Mouse (Mus musculus) liver, adult 2 months (tissue): ENCODE data around the gene 1700020D05Rik. TPM values are rescaled to one million over a fixed set of nuclear protein-coding genes. Genes with fewer than 3 reads are reported as not detected.

Source experiments
- DNase-seq: peaks from one replicate; pipeline ENCODE4 v3.0.0-alpha.2; 2011; ENCODE audit warnings: low read depth, low spot score; ENCODE audit errors: extremely low read depth
- H3K27ac ChIP-seq: fragments of 200-500 bp; replicated peaks from 2 replicates; pipeline ENCODE4 v1.5.1; 2012; ENCODE audit warnings: low read depth, mild to moderate bottlenecking, control low read depth, inconsistent platforms, low read length; ENCODE audit not compliant: insufficient read depth
- H3K27me3 ChIP-seq: fragments of 200-500 bp; 2 replicates; pipeline ENCODE4 v1.6.1; 2012; ENCODE audit warnings: mild to moderate bottlenecking, moderate library complexity, low read length, inconsistent platforms; ENCODE audit not compliant: control insufficient read depth, insufficient read depth
- H3K36me3 ChIP-seq: fragments of 200-500 bp; 2 replicates; pipeline ENCODE4 v1.6.1; 2012; ENCODE audit warnings: low read length, inconsistent platforms; ENCODE audit not compliant: control insufficient read depth, insufficient read depth
- H3K4me1 ChIP-seq: fragments of 200-500 bp; 2 replicates; pipeline ENCODE4 v1.6.1; 2011; ENCODE audit warnings: low read length; ENCODE audit not compliant: control insufficient read depth, insufficient read depth
- H3K4me3 ChIP-seq: fragments of 200-500 bp; 2 replicates; pipeline ENCODE4 v1.5.1; 2011; ENCODE audit warnings: low read depth, mild to moderate bottlenecking, control low read depth, low read length, moderate library complexity; ENCODE audit not compliant: insufficient read depth
- H3K79me2 ChIP-seq: fragments of 200-500 bp; 2 replicates; pipeline ENCODE4 v1.6.1; 2012; ENCODE audit warnings: inconsistent platforms, mild to moderate bottlenecking, low read length, moderate library complexity; ENCODE audit not compliant: control insufficient read depth, insufficient read depth
- H3K9ac ChIP-seq: fragments of 200-500 bp; 2 replicates; pipeline ENCODE4 v1.6.1; 2012; ENCODE audit warnings: low read depth, mild to moderate bottlenecking, control low read depth, inconsistent platforms, low read length
- CTCF ChIP-seq: fragments of 200-500 bp; IDR thresholded peaks from 2 replicates; pipeline ENCODE4 v1.5.1; 2011; ENCODE audit warnings: low read depth, low read length, control low read depth
- POLR2A ChIP-seq: fragments of 200-500 bp; IDR thresholded peaks from 2 replicates; pipeline ENCODE4 v1.6.1; 2011; ENCODE audit warnings: low read length, control low read depth; ENCODE audit not compliant: insufficient read depth; ENCODE audit errors: extremely low read depth
- WGBS: fragments of 180-500 bp; shearing (Covaris S2); methylation state at CpG from one replicate; pipeline ENCODE4 v1.1.7; 2018; 5-methylcytosine and 5-hydroxymethylcytosine counted together
- polyA plus RNA-seq: library from polyadenylated mRNA; depleted of rRNA; stranded (reverse); fragments of >200 nt; gene quantifications from 2 replicates; pipeline ENCODE4 v1.2.3, GENCODE M21; 2012
- total RNA-seq: library from RNA; depleted of rRNA; stranded (reverse); fragments of >200 nt; gene quantifications from 2 replicates; pipeline ENCODE4 v1.2.3, GENCODE M21; 2014

Gene 1700020D05Rik
- total and polyA plus RNA-seq, 2 experiments, result 0.59 to 0.83 TPM

GRCm38 (mm10) chr19:5530138-5530524, 26.5 kb upstream of the 1700020D05Rik start:
- no peak overlapping the region for H3K4me3 ChIP-seq
- no peak overlapping the region for H3K9ac ChIP-seq
- H3K27me3 ChIP-seq, result no peaks in the 10 kb centered on the region
- peaks cover 3% of the 10 kb centered on the region; the same call in 1 of the 2 replicates for H3K4me1 ChIP-seq
- WGBS, result 46% methylated on average over 7 of the region's 7 CpGs
- no peak overlapping the region for H3K27ac ChIP-seq
- TF ChIP-seq POLR2A, result no peak
- TF ChIP-seq CTCF, result no peak
- H3K36me3 ChIP-seq, result no peaks in the 10 kb centered on the region
- no peak for DNase-seq
- 0 out of 2 replicates have a peak, but pooled peaks cover 3% of the 10 kb centered on the region for H3K79me2 ChIP-seq

GRCm38 (mm10) chr19:5529325-5530137, 25.9 kb upstream of the 1700020D05Rik start:
- no peak overlapping the region for H3K27ac ChIP-seq
- H3K27me3 ChIP-seq, result no peaks in the 10 kb centered on the region
- peak overlapping the region; percentile 24; the same call in 1 of the 2 replicates for H3K9ac ChIP-seq
- peak; percentile 99 for TF ChIP-seq CTCF
- no peak for TF ChIP-seq POLR2A
- peak overlapping the region; percentile 45; the same call in 1 of the 2 replicates for H3K4me3 ChIP-seq
- peaks cover 3% of the 10 kb centered on the region; the same call in 1 of the 2 replicates for H3K4me1 ChIP-seq
- no peaks in the 10 kb centered on the region for H3K36me3 ChIP-seq
- DNase-seq, result peak; percentile 80
- WGBS, result 9% methylated on average over 20 of the region's 20 CpGs
- 0 out of 2 replicates have a peak, but pooled peaks cover 3% of the 10 kb centered on the region for H3K79me2 ChIP-seq

GRCm38 (mm10) chr19:5525204-5525603, 21.6 kb upstream of the 1700020D05Rik start:
- no peak overlapping the region for H3K9ac ChIP-seq
- DNase-seq, result no peak
- no peak overlapping the region for H3K27ac ChIP-seq
- WGBS, result 83% methylated on average over 5 of the region's 5 CpGs
- no peaks in the 10 kb centered on the region for H3K36me3 ChIP-seq
- H3K4me1 ChIP-seq, result peaks cover 3% of the 10 kb centered on the region; the same call in 1 of the 2 replicates
- no peak for TF ChIP-seq POLR2A
- TF ChIP-seq CTCF, result no peak
- H3K79me2 ChIP-seq, result no peaks in the 10 kb centered on the region
- H3K4me3 ChIP-seq, result no peak overlapping the region
- H3K27me3 ChIP-seq, result no peaks in the 10 kb centered on the region

GRCm38 (mm10) chr19:5518721-5519120, 15.1 kb upstream of the 1700020D05Rik start:
- WGBS, result 72% methylated on average over 3 of the region's 3 CpGs

GRCm38 (mm10) chr19:5516906-5517505, 13.4 kb upstream of the 1700020D05Rik start:
- Histone ChIP-seq H3K27ac (no peak overlapping the region), H3K9ac (no peak overlapping the region), H3K27me3 (no peaks in the 10 kb centered on the region), H3K4me3 (no peak overlapping the region), H3K4me1 (no peaks in the 10 kb centered on the region), H3K79me2 (no peaks in the 10 kb centered on the region), H3K36me3 (no peaks in the 10 kb centered on the region)
- TF ChIP-seq POLR2A (no peak), CTCF (no peak)
- no peak for DNase-seq
- 93% methylated on average over 8 of the region's 8 CpGs for WGBS

More at GRCm38 (mm10) chr19:5518721-5519120, 15.1 kb upstream of the 1700020D05Rik start:
- no peak overlapping the region for H3K9ac ChIP-seq
- no peak overlapping the region for H3K27ac ChIP-seq
- TF ChIP-seq POLR2A, result no peak
- no peak for TF ChIP-seq CTCF
- no peaks in the 10 kb centered on the region for H3K36me3 ChIP-seq
- DNase-seq, result peak; percentile 69
- no peaks in the 10 kb centered on the region for H3K27me3 ChIP-seq
- no peaks in the 10 kb centered on the region for H3K4me1 ChIP-seq
- no peaks in the 10 kb centered on the region for H3K79me2 ChIP-seq
- H3K4me3 ChIP-seq, result no peak overlapping the region
